Comparison of ENCODE assay signal across 10 mouse cellular contexts in the genomic region with DNA sequence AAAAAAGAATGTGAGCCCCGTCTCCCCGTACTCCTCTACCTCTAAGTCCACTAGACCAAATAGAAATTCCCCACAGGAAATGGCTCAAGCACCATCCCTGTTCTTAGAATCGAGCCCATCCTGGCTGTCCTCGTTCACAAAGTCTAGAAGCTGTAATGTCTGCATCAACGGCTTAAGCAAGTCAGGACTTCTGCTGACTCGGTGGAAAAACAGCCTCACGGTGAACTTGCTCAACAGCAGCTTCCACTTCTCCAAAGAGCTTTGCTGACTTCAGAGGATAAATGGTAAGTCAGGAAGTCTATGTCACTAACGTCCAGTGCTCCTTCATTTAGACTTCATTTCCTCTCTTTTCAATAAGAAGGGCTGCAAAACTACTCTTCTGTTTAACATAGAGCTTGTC. TPM values are rescaled to one million over a fixed set of nuclear protein-coding genes. Genes with fewer than 3 reads are reported as not detected.
DNase-seq lines count a peak whose midpoint lies in the region; ATAC-seq and TF ChIP-seq lines count a peak whose summit lies in the region.
"Had no signal": no experiment of that assay in that cellular context is flagged by ENCODE, and none has a peak within 500 bp of the region (broad histone marks: within the 10 kb centered on the region; RNA-seq: fewer than 3 reads in every experiment).

No protein-coding gene starts in this region.

- intact Hi-C loops in heart, adult 2 months (cut with DNase I), result no loop called here
- intact Hi-C loops in heart, postnatal 10 days (cut with DNase I), result no loop called here

- ATAC-seq in heart, embryonic 12.5 days (ENCODE audit: insufficient number of reproducible peaks, low FRiP score), result no peak
- no peak for ATAC-seq in liver, embryonic 11.5 days (replicated peaks; ENCODE audit: low FRiP score)

- WGBS in heart, adult 2 months, result 35% methylated on average over 8 of the region's 8 CpGs
- WGBS in heart, embryonic 12.5 days, result 47% methylated on average over 8 of the region's 8 CpGs
- WGBS in liver, embryonic 11.5 days, result 55% methylated on average over 8 of the region's 8 CpGs
- 3% methylated on average over 8 of the region's 8 CpGs for WGBS in macrophage (ENCODE audit: missing documents)

- no peaks in the 10 kb centered on the region for H3K79me2 ChIP-seq in heart, adult 2 months (replicated peaks; ENCODE audit: control insufficient read depth, insufficient read depth, low read length)
- H3K79me2 ChIP-seq in macrophage (ENCODE audit: inconsistent target), result no peaks in the 10 kb centered on the region

- no peaks in the 10 kb centered on the region for H3K27me3 ChIP-seq in heart, adult 2 months (ENCODE audit: control insufficient read depth, insufficient read depth, low read length)
- H3K27me3 ChIP-seq in heart, embryonic 12.5 days (replicated peaks), result no peaks in the 10 kb centered on the region
- no peaks in the 10 kb centered on the region for H3K27me3 ChIP-seq in liver, embryonic 11.5 days (replicated peaks; ENCODE audit: control insufficient read depth, insufficient read depth, low read length)

- H3K4me1 ChIP-seq in heart, adult 2 months (ENCODE audit: control insufficient read depth, insufficient read depth, low read length), result no peaks in the 10 kb centered on the region
- H3K4me1 ChIP-seq in heart, embryonic 12.5 days (replicated peaks), result no peaks in the 10 kb centered on the region
- H3K4me1 ChIP-seq in liver, embryonic 11.5 days (replicated peaks; ENCODE audit: control insufficient read depth, insufficient read depth, low read length), result no peaks in the 10 kb centered on the region

- H3K4me2 ChIP-seq in heart, embryonic 12.5 days, result no peak overlapping the region
- no peak overlapping the region for H3K4me2 ChIP-seq in liver, embryonic 11.5 days

- H3K36me3 ChIP-seq in heart, adult 2 months (ENCODE audit: control insufficient read depth, insufficient read depth, low read length), result no peaks in the 10 kb centered on the region
- peaks cover 16% of the 10 kb centered on the region for H3K36me3 ChIP-seq in heart, embryonic 12.5 days
- no peaks in the 10 kb centered on the region for H3K36me3 ChIP-seq in liver, embryonic 11.5 days (ENCODE audit: control insufficient read depth, insufficient read depth, low read length)
- peaks cover 10% of the 10 kb centered on the region for H3K36me3 ChIP-seq in macrophage (ENCODE audit: inconsistent target)

- TF ChIP-seq EP300 in heart, adult 2 months (IDR thresholded peaks at IDR 0.05; ENCODE audit: insufficient read depth, low read depth, low read length), result 0 out of 2 replicates have a peak, but pooled peaks have one; percentile 38

- DNase-seq in heart, adult 2 months, result peak in 1 of 2 experiments; percentile 51
- peak; percentile 14 for DNase-seq in liver
- DNase-seq in liver, embryonic 11.5 days (ENCODE audit: low spot score), result no peak
- DNase-seq in heart, postnatal 10 days, result peak; percentile 14 to 28
- no peak for DNase-seq in thymus, postnatal 14 days
- no peak for DNase-seq in left cerebral cortex, adult 18-20 months (ENCODE audit: low spot score in 2 of 2)
- DNase-seq: cerebellum, adult 8-10 months; thymus, postnatal 4 days had no signal

- H3K9ac ChIP-seq in heart, adult 2 months (ENCODE audit: low read depth, low read length), result no peak overlapping the region
- no peak overlapping the region for H3K9ac ChIP-seq in heart, embryonic 12.5 days
- H3K9ac ChIP-seq in liver, embryonic 11.5 days (ENCODE audit: low read depth, low read length), result no peak overlapping the region

- TF ChIP-seq POLR2A in heart, adult 2 months (IDR thresholded peaks at IDR 0.05; ENCODE audit: insufficient read depth, low read depth, low read length), result peak; percentile 19; the same call in 1 of the 2 replicates

- H3K27ac ChIP-seq in heart, adult 2 months, result no peak overlapping the region
- no peak overlapping the region for H3K27ac ChIP-seq in heart, embryonic 12.5 days (ENCODE audit: poor library complexity, severe bottlenecking)
- no peak overlapping the region for H3K27ac ChIP-seq in liver, embryonic 11.5 days (ENCODE audit: low read depth, low read length)
- H3K27ac ChIP-seq in macrophage, result peak overlapping the region; percentile 96

- no peak overlapping the region for H3K4me3 ChIP-seq in heart, adult 2 months
- no peak overlapping the region for H3K4me3 ChIP-seq in heart, embryonic 12.5 days
- no peak overlapping the region for H3K4me3 ChIP-seq in liver, embryonic 11.5 days (ENCODE audit: low read depth, low read length)
- no peak overlapping the region for H3K4me3 ChIP-seq in macrophage (ENCODE audit: inconsistent target)

- TF ChIP-seq CTCF in heart, adult 2 months (IDR thresholded peaks at IDR 0.05), result no peak

- H3K9me3 ChIP-seq in heart, embryonic 12.5 days (replicated peaks), result no peaks in the 10 kb centered on the region
- no peaks in the 10 kb centered on the region for H3K9me3 ChIP-seq in liver, embryonic 11.5 days (ENCODE audit: control insufficient read depth, low read length)

RNA-seq across cellular contexts. Expression of gene Tmem87b, which starts 11.4 kb away (rescaled TPM):
- 10 to 100 TPM; 20.8 to 21.6 TPM for total RNA-seq in heart, adult 2 months (2021)
- polyA plus RNA-seq in heart, adult 2 months (2012; rRNA removed), result 9.5 and 19.5 TPM in 2 replicates
- 26.7 and 29.7 TPM in 2 replicates for polyA plus RNA-seq in heart, embryonic 12.5 days (2016; fragmentation: Nextera tagmentation; extraction: Ambion mirVana)
- 15.5 and 16.0 TPM in 2 replicates for polyA plus RNA-seq in liver, embryonic 11.5 days (2014; fragmentation: Nextera tagmentation; extraction: Ambion mirVana)
- total RNA-seq in heart, postnatal 10 days (2021), result 10 to 100 TPM; 24.0 to 25.5 TPM
- total RNA-seq in macrophage (2018; cell fraction: chromatin; rRNA removed), result 100 to 1,000 TPM; 222 to 824 (median 423) TPM
- total RNA-seq in macrophage (2018; cell fraction: cytosol; rRNA removed), result 10 to 100 TPM; 15.6 to 61.3 (median 38.6) TPM
- total RNA-seq in macrophage (2018; cell fraction: nucleus; rRNA removed), result 100 to 1,000 TPM; 117 to 458 (median 228) TPM
- 32.3 to 57.1 TPM (median 34.6 TPM) in 3 replicates for polyA plus RNA-seq in macrophage (2018)
- total RNA-seq in left cerebral cortex, adult 18-20 months (2021), result 10 to 100 TPM; 32.1 to 33.9 TPM

RNA-seq across cellular contexts. Expression of gene Fbln7, which starts 56.2 kb away (rescaled TPM):
- total RNA-seq in heart, adult 2 months (2021), result under 1 TPM; 0.50 to 0.61 TPM
- polyA plus RNA-seq in heart, adult 2 months (2012; rRNA removed), result 0.61 and 1.3 TPM in 2 replicates
- 1.0 and 1.5 TPM in 2 replicates for polyA plus RNA-seq in heart, embryonic 12.5 days (2016; fragmentation: Nextera tagmentation; extraction: Ambion mirVana)
- polyA plus RNA-seq in liver, embryonic 11.5 days (2014; fragmentation: Nextera tagmentation; extraction: Ambion mirVana), result 0.62 and 0.90 TPM in 2 replicates
- 1 to 10 TPM in 1 of 2 experiments, under 1 TPM in 1; 0.82 to 1.1 TPM for total RNA-seq in heart, postnatal 10 days (2021)
- total RNA-seq in macrophage (2018; cell fraction: chromatin; rRNA removed), result under 1 TPM in 1 of 26 experiments, not detected in 25; 0.63 TPM
- under 1 TPM in 1 of 26 experiments, not detected in 25; 0.06 TPM for total RNA-seq in macrophage (2018; cell fraction: cytosol; rRNA removed)
- under 1 TPM in 1 of 26 experiments, not detected in 25; 0.24 TPM for total RNA-seq in macrophage (2018; cell fraction: nucleus; rRNA removed)
- polyA plus RNA-seq in macrophage (2018), result not detected in 3 replicates
- total RNA-seq in left cerebral cortex, adult 18-20 months (2021), result 1 to 10 TPM; 2.7 to 3.1 TPM

Comparison
In these comparisons a context has a peak if more than half of its experiments do, and no peak if none do; other contexts are left out.
1. DNase-seq: peak in liver (single experiment) and heart, postnatal 10 days (2 of 2); none in liver, embryonic 11.5 days (single experiment), thymus, postnatal 14 days (single experiment) and left cerebral cortex, adult 18-20 months (0 of 2).